Mouse (Mus musculus) limb, embryonic 12.5 days (tissue): ENCODE measurements around the gene Mgat5. TPM values are rescaled to one million over a fixed set of nuclear protein-coding genes. Genes with fewer than 3 reads are reported as not detected.

Source experiments
- ATAC-seq: fragments of 200-750 bp; cut with Nextera tagmentation; 2 replicates; pipeline ENCODE4 v1.8.0; 2017; ENCODE audit warnings: low read depth, moderate TSS enrichment; ENCODE audit not compliant: insufficient number of reproducible peaks, insufficient read depth, low FRiP score, low TSS enrichment
- H3K27ac ChIP-seq: fragments of 300-500 bp; sonication (generic); 2 replicates; pipeline ENCODE4 v1.5.1; 2016; ENCODE audit warnings: mild to moderate bottlenecking, moderate library complexity
- H3K27me3 ChIP-seq: fragments of 300-500 bp; sonication (generic); 2 replicates; pipeline ENCODE4 v1.6.1; 2016; ENCODE audit warnings: mild to moderate bottlenecking, moderate library complexity
- H3K36me3 ChIP-seq: fragments of 300-500 bp; sonication (generic); 2 replicates; pipeline ENCODE4 v1.6.1; 2016; ENCODE audit warnings: mild to moderate bottlenecking, moderate library complexity
- H3K4me1 ChIP-seq: fragments of 300-500 bp; sonication (generic); replicated peaks from 2 replicates; pipeline ENCODE4 v1.6.1; 2016
- H3K4me2 ChIP-seq: fragments of 300-500 bp; sonication (generic); 2 replicates; pipeline ENCODE4 v1.6.1; 2016; ENCODE audit warnings: mild to moderate bottlenecking, moderate library complexity
- H3K4me3 ChIP-seq: fragments of 300-500 bp; sonication (generic); replicated peaks from 2 replicates; pipeline ENCODE4 v1.5.1; 2016; ENCODE audit warnings: mild to moderate bottlenecking
- H3K9ac ChIP-seq: fragments of 300-500 bp; sonication (generic); replicated peaks from 2 replicates; pipeline ENCODE4 v1.6.1; 2016; ENCODE audit warnings: mild to moderate bottlenecking, moderate library complexity
- H3K9me3 ChIP-seq: fragments of 300-500 bp; sonication (generic); 2 replicates; pipeline ENCODE4 v1.6.1; 2016; ENCODE audit warnings: mild to moderate bottlenecking, moderate library complexity
- WGBS: fragments of 180-500 bp; shearing (Covaris S2); methylation state at CpG from one replicate; pipeline ENCODE4 v1.1.7; 2016; 5-methylcytosine and 5-hydroxymethylcytosine counted together
- polyA plus RNA-seq: library from polyadenylated mRNA; unstranded; fragments of >200 nt; fragmentation: Nextera tagmentation; extraction: Ambion mirVana; gene quantifications from 2 replicates; pipeline ENCODE4 v1.2.1, GENCODE M21; 2016

Mgat5 gene
- polyA plus RNA-seq, 1 experiment from 2014 or later: 6.2 TPM

GRCm38 (mm10) chr1:127218182-127218581 lies 13.4 kb downstream of the Mgat5 start:
- Histone ChIP-seq H3K36me3 (no peaks in the 10 kb centered on the region), H3K4me1 (peaks cover 25% of the 10 kb centered on the region), H3K4me3 (no peak overlapping the region), H3K9ac (no peak overlapping the region), H3K4me2 (no peak overlapping the region), H3K27ac (no peak overlapping the region), H3K27me3 (no peaks in the 10 kb centered on the region), H3K9me3 (no peaks in the 10 kb centered on the region)
- WGBS: 82% methylated on average over 7 of the region's 7 CpGs
- ATAC-seq: no peak

- no peaks in the 10 kb centered on the region for H3K27me3 ChIP-seq
- ATAC-seq: no peak
- WGBS: 75% methylated on average over 4 of the region's 4 CpGs
- no peak overlapping the region for H3K27ac ChIP-seq
- no peak overlapping the region for H3K4me3 ChIP-seq
- H3K9ac ChIP-seq: no peak overlapping the region
- H3K9me3 ChIP-seq: no peaks in the 10 kb centered on the region
- H3K4me1 ChIP-seq: peaks cover 19% of the 10 kb centered on the region
- H3K4me2 ChIP-seq: no peak overlapping the region
- H3K36me3 ChIP-seq: no peaks in the 10 kb centered on the region
These were observed 14.3 kb downstream of the Mgat5 start for GRCm38 (mm10) chr1:127219161-127219560.

- no peak overlapping the region for H3K9ac ChIP-seq
- H3K27ac ChIP-seq: no peak overlapping the region
- no peaks in the 10 kb centered on the region for H3K36me3 ChIP-seq
- no peak overlapping the region for H3K4me2 ChIP-seq
- no peaks in the 10 kb centered on the region for H3K27me3 ChIP-seq
- peaks cover 19% of the 10 kb centered on the region for H3K4me1 ChIP-seq
- WGBS: 80% methylated on average over 4 of the region's 4 CpGs
- no peak for ATAC-seq
- no peaks in the 10 kb centered on the region for H3K9me3 ChIP-seq
- no peak overlapping the region for H3K4me3 ChIP-seq
These were observed 14.8 kb downstream of the Mgat5 start for GRCm38 (mm10) chr1:127219621-127220020.

- Histone ChIP-seq H3K4me2 (no peak overlapping the region), H3K27me3 (no peaks in the 10 kb centered on the region), H3K27ac (no peak overlapping the region), H3K4me1 (peaks cover 9% of the 10 kb centered on the region), H3K9ac (no peak overlapping the region), H3K9me3 (no peaks in the 10 kb centered on the region), H3K4me3 (no peak overlapping the region), H3K36me3 (no peaks in the 10 kb centered on the region)
- no peak for ATAC-seq
- WGBS: 88% methylated on average over 8 of the region's 8 CpGs
These were observed 17.4 kb downstream of the Mgat5 start for GRCm38 (mm10) chr1:127221998-127222736.

GRCm38 (mm10) chr1:127225060-127225459 lies 20.2 kb downstream of the Mgat5 start:
- ATAC-seq: no peak
- Histone ChIP-seq H3K4me1 (peaks cover 11% of the 10 kb centered on the region), H3K9me3 (no peaks in the 10 kb centered on the region), H3K9ac (no peak overlapping the region), H3K27ac (no peak overlapping the region), H3K27me3 (no peaks in the 10 kb centered on the region; the same call in 1 of the 2 replicates), H3K36me3 (no peaks in the 10 kb centered on the region), H3K4me2 (no peak overlapping the region), H3K4me3 (no peak overlapping the region)
- WGBS: 92% methylated on average over 5 of the region's 5 CpGs

GRCm38 (mm10) chr1:127229011-127229410 lies 24.2 kb downstream of the Mgat5 start:
- H3K27ac ChIP-seq: no peak overlapping the region
- no peaks in the 10 kb centered on the region; the same call in 1 of the 2 replicates for H3K27me3 ChIP-seq
- H3K4me1 ChIP-seq: peaks cover 24% of the 10 kb centered on the region
- no peak overlapping the region for H3K9ac ChIP-seq
- no peak for ATAC-seq
- no peaks in the 10 kb centered on the region for H3K9me3 ChIP-seq
- WGBS: 68% methylated on average over 2 of the region's 2 CpGs
- no peaks in the 10 kb centered on the region for H3K36me3 ChIP-seq
- no peak overlapping the region for H3K4me2 ChIP-seq
- H3K4me3 ChIP-seq: no peak overlapping the region

- 68% methylated on average over 2 of the region's 2 CpGs for WGBS
- no peak for ATAC-seq
- no peaks in the 10 kb centered on the region for H3K9me3 ChIP-seq
- no peak overlapping the region for H3K9ac ChIP-seq
- H3K4me3 ChIP-seq: no peak overlapping the region
- no peak overlapping the region for H3K27ac ChIP-seq
- H3K27me3 ChIP-seq: no peaks in the 10 kb centered on the region; the same call in 1 of the 2 replicates
- peaks cover 24% of the 10 kb centered on the region for H3K4me1 ChIP-seq
- H3K4me2 ChIP-seq: no peak overlapping the region
- no peaks in the 10 kb centered on the region for H3K36me3 ChIP-seq
These were observed 25.7 kb downstream of the Mgat5 start for GRCm38 (mm10) chr1:127230468-127230867.

GRCm38 (mm10) chr1:127233191-127233651 lies 28.4 kb downstream of the Mgat5 start:
- Histone ChIP-seq H3K36me3 (no peaks in the 10 kb centered on the region), H3K4me2 (no peak overlapping the region), H3K4me1 (peaks cover 32% of the 10 kb centered on the region), H3K27ac (0 out of 2 replicates have a peak overlapping the region, but pooled peaks have one; percentile 7), H3K4me3 (no peak overlapping the region), H3K27me3 (no peaks in the 10 kb centered on the region; the same call in 1 of the 2 replicates), H3K9me3 (no peaks in the 10 kb centered on the region), H3K9ac (no peak overlapping the region)
- 32% methylated on average over 4 of the region's 4 CpGs for WGBS
- no peak for ATAC-seq

- Histone ChIP-seq H3K27ac (no peak overlapping the region), H3K4me2 (no peak overlapping the region), H3K4me3 (no peak overlapping the region), H3K4me1 (peaks cover 36% of the 10 kb centered on the region), H3K9me3 (no peaks in the 10 kb centered on the region), H3K27me3 (peaks cover 3% of the 10 kb centered on the region; the same call in 1 of the 2 replicates), H3K36me3 (no peaks in the 10 kb centered on the region), H3K9ac (no peak overlapping the region)
- WGBS: 81% methylated on average over 4 of the region's 4 CpGs
- ATAC-seq: no peak
These were observed 30.3 kb downstream of the Mgat5 start for GRCm38 (mm10) chr1:127235157-127235556.

- WGBS: 35% methylated on average over 8 of the region's 8 CpGs
- ATAC-seq: no peak
- peaks cover 38% of the 10 kb centered on the region for H3K4me1 ChIP-seq
- H3K27ac ChIP-seq: no peak overlapping the region
- peaks cover 3% of the 10 kb centered on the region; the same call in 1 of the 2 replicates for H3K27me3 ChIP-seq
- H3K4me2 ChIP-seq: no peak overlapping the region
- no peaks in the 10 kb centered on the region for H3K9me3 ChIP-seq
- H3K36me3 ChIP-seq: no peaks in the 10 kb centered on the region
- H3K4me3 ChIP-seq: no peak overlapping the region
- H3K9ac ChIP-seq: no peak overlapping the region
These were observed 31.6 kb downstream of the Mgat5 start for GRCm38 (mm10) chr1:127236396-127236795.

- no peaks in the 10 kb centered on the region for H3K9me3 ChIP-seq
- H3K4me2 ChIP-seq: no peak overlapping the region
- H3K4me3 ChIP-seq: no peak overlapping the region
- no peak overlapping the region for H3K9ac ChIP-seq
- peaks cover 15% of the 10 kb centered on the region for H3K27me3 ChIP-seq
- no peak overlapping the region for H3K27ac ChIP-seq
- peaks cover 28% of the 10 kb centered on the region for H3K4me1 ChIP-seq
- WGBS: 50% methylated on average over 6 of the region's 6 CpGs
- H3K36me3 ChIP-seq: no peaks in the 10 kb centered on the region
- ATAC-seq: no peak
These were observed 34.1 kb downstream of the Mgat5 start for GRCm38 (mm10) chr1:127238871-127239314.
